Mouse (Mus musculus) ES-Bruce4 (cell line): Measurements from ENCODE around the gene Esp6. TPM values are rescaled to one million over a fixed set of nuclear protein-coding genes. Genes with fewer than 3 reads are reported as not detected.
"Not testable (repeated sequence)": the region's sequence is repeated elsewhere in the genome, so short reads cannot be mapped to it uniquely, and the experiment has no call there.

Source experiments
- H3K27ac ChIP-seq: 2 replicates; pipeline ENCODE4 v1.5.1; 2012; ENCODE audit warnings: low read length, inconsistent platforms; ENCODE audit not compliant: insufficient read depth
- H3K27me3 ChIP-seq: 2 replicates; pipeline ENCODE4 v1.6.1; 2012; ENCODE audit warnings: mild to moderate bottlenecking, low read length, inconsistent platforms; ENCODE audit not compliant: control insufficient read depth, poor library complexity, insufficient read depth, severe bottlenecking
- H3K36me3 ChIP-seq: 2 replicates; pipeline ENCODE4 v1.6.1; 2012; ENCODE audit warnings: inconsistent platforms, mild to moderate bottlenecking, low read length, moderate library complexity; ENCODE audit not compliant: control insufficient read depth, poor library complexity, insufficient read depth, severe bottlenecking
- H3K4me1 ChIP-seq: one replicate; pipeline ENCODE4 v1.8.1; 2011; ENCODE audit warnings: low read length; ENCODE audit not compliant: control insufficient read depth, insufficient read depth
- H3K4me3 ChIP-seq: 2 replicates; pipeline ENCODE4 v1.5.1; 2011; ENCODE audit warnings: low read depth, mild to moderate bottlenecking, low read length
- H3K9ac ChIP-seq: 2 replicates; pipeline ENCODE4 v1.6.1; 2012; ENCODE audit warnings: low read depth, mild to moderate bottlenecking, inconsistent platforms; ENCODE audit not compliant: poor library complexity, severe bottlenecking
- H3K9me3 ChIP-seq: replicated peaks from 2 replicates; pipeline ENCODE4 v1.6.1; 2012; ENCODE audit warnings: mild to moderate bottlenecking, low read length, inconsistent platforms; ENCODE audit not compliant: control insufficient read depth, poor library complexity, insufficient read depth, severe bottlenecking
- CTCF ChIP-seq: IDR thresholded peaks from one replicate; pipeline ENCODE4 v1.8.1; 2011; ENCODE audit warnings: low read depth, low read length
- EP300 ChIP-seq: IDR thresholded peaks from 2 replicates; pipeline ENCODE4 v1.6.1; 2011; ENCODE audit warnings: low read depth, low read length; ENCODE audit not compliant: insufficient read depth
- POLR2A ChIP-seq: IDR thresholded peaks from one replicate; pipeline ENCODE4 v1.8.1; 2011; ENCODE audit warnings: low read length; ENCODE audit not compliant: insufficient read depth
- polyA plus RNA-seq: library from polyadenylated mRNA; stranded (reverse); fragments of >200 nt; gene quantifications from 2 replicates; pipeline ENCODE4 v1.2.4, GENCODE M21; 2011; ENCODE audit warnings: low read depth; ENCODE audit not compliant: missing spikeins, insufficient read depth, insufficient read length

The Esp6 gene
- polyA plus RNA-seq = not detected in 2 replicates

DNA sequence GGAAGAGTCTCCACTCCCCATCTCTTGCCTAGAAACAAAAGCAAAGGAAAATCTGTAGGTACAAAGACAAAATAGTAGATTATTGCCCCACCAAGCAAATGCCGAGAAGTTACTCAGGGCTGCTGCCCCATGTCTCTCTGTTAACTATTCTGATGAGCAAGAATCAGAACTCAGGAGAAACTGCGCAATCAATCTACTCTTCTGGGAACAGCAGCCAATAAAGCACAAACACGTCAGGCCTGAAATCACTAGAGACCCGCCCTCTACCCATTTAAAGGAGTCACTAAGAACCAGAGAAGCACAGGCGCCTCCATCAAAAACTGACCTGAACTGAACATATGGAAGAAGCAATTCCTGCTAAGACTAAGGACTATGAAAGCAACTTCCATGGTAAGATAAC is at the start of gene Esp6:
Gene Esp6 (plus strand): TSS at position 301 of the 400 bp plus-strand sequence.
- TF ChIP-seq CTCF (no peak), EP300 (no peak), POLR2A (no peak)
- Histone ChIP-seq H3K36me3 (no peaks in the 10 kb centered on the region), H3K27ac (no peak within 1 kb of the TSS), H3K27me3 (no peaks in the 10 kb centered on the region), H3K4me3 (no peak within 1 kb of the TSS), H3K9me3 (no peaks in the 10 kb centered on the region), H3K9ac (no peak within 1 kb of the TSS), H3K4me1 (no peaks in the 10 kb centered on the region)

DNA sequence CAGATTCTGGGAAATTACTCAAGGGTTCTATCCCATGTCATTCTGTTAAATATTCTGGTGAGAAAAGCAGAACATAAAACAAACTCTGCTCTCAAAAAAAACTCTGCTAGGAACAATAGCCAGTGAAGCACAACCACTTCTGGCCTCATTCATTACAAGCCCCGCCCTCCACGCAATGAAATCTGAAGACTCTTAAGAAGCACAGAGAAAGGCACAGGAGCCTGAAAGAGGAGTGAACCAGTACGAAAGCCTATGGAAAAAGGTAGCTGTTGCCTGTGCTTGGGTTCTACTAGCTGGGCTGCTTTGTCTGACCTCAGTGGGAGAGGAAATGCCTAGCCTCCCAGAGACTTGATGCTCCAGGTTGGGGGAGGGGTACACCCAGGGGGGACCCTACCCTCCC is 41.5 kb upstream of the Esp6 start, which contains the start of gene Esp8:
Gene Esp8 (plus strand): TSS at position 205 of the 400 bp plus-strand sequence.
- no peak within 1 kb of the TSS for H3K4me3 ChIP-seq
- H3K9me3 ChIP-seq = peaks cover 5% of the 10 kb centered on the region

DNA sequence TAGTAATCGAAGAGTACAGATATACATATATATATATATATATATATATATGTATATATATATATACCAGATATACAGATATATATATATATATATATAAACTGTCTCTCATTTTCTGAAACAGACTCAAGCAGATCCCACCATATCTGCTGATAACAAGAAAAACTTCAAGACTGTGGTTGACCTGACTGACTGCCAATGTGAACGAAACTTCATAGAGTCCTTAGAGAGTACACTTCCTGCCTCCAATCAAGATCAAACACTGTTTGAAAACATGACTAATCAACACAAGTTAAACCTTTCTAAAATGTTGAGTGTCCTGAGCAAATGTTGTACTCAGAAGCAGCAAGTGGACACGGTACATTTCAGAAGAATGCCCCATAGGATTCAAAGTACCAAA is 31.5 kb upstream of the Esp6 start:
- Histone ChIP-seq H3K9ac (no peak overlapping the region), H3K27me3 (no peaks in the 10 kb centered on the region), H3K4me1 (no peaks in the 10 kb centered on the region), H3K27ac (no peak overlapping the region), H3K9me3 (no peaks in the 10 kb centered on the region), H3K36me3 (no peaks in the 10 kb centered on the region), H3K4me3 (no peak overlapping the region)
- no peak for TF ChIP-seq POLR2A
- TF ChIP-seq CTCF = no peak
- TF ChIP-seq EP300 = no peak

More for the DNA sequence above, 41.5 kb upstream of the Esp6 start, which contains the start of gene Esp8:
- no peaks in the 10 kb centered on the region; the same call in 1 of the 2 replicates for H3K36me3 ChIP-seq
- H3K27me3 ChIP-seq = no peaks in the 10 kb centered on the region
- no peak within 1 kb of the TSS for H3K9ac ChIP-seq
- no peaks in the 10 kb centered on the region for H3K4me1 ChIP-seq
- no peak for TF ChIP-seq CTCF
- TF ChIP-seq EP300 = no peak
- no peak for TF ChIP-seq POLR2A
- peak within 1 kb of the TSS; percentile 25; the same call in 1 of the 2 replicates for H3K27ac ChIP-seq

DNA sequence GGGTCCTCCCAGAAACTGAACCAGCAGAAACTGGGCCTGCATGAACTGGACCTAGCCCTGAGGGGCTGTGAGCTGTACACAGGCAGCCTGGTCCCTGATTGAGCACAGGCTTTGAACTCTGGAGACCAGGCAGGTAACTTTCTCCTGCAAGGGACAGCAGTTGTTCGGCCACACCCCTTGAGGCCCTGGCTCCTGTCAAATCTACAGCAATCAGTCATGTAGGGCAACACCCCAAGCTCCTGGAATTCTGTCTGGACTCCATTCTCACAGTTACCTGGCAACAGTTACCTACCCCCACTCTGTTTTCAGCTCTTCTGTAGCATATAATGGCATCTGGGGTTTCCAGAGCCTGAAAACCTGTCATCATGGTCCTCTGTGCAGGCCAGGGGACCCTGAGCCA is 30.2 kb upstream of the Esp6 start:
- Histone ChIP-seq H3K4me1 (no peaks in the 10 kb centered on the region), H3K27me3 (no peaks in the 10 kb centered on the region), H3K9ac (no peak overlapping the region), H3K27ac (no peak overlapping the region), H3K4me3 (no peak overlapping the region), H3K36me3 (no peaks in the 10 kb centered on the region), H3K9me3 (no peaks in the 10 kb centered on the region)
- TF ChIP-seq POLR2A (no peak), CTCF (no peak)

DNA sequence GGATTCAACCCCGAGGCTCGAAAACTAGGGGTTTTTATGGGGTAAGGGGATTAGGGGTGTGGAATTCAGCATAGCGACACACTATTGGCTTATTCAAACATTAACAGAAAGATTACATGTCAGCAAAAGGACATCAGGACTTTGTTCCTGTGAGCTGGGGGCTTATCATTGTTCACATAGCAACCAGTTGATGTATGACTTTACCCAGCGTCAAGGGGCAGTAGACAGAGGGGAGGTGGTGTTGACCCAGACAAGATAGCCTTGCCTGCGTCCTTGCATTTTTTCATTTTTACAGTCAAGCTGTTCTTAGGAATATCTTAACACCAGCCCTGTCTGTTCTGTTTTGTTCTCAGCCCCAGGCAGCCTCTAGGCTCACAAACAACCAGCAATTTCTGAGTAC is 14.3 kb upstream of the Esp6 start:
- not testable (repeated sequence) for H3K9me3 ChIP-seq, H3K27me3 ChIP-seq, H3K4me3 ChIP-seq, H3K4me1 ChIP-seq, H3K9ac ChIP-seq, H3K27ac ChIP-seq, H3K36me3 ChIP-seq

DNA sequence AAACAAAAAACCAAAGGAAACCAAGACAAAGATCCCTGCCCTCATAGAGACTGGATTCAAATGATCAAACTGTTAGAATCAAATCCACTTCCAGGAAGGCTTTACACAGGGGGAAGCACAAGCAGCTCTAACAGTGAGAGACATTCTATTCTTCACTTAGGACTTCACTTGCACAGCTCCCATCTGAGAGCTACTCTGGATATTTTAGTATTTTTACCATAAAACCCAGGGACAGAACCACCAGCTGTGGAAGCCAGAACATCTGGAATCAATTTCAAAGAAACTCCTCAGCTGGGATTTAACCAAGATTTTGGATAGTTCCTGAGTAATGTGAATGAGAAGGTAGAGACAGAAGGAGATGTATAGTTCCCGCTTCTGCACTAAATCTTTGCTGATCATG is 7.8 kb upstream of the Esp6 start:
- TF ChIP-seq CTCF (no peak), EP300 (no peak), POLR2A (no peak)
- no peak overlapping the region for H3K4me3 ChIP-seq
- H3K9ac ChIP-seq = no peak overlapping the region
- no peaks in the 10 kb centered on the region for H3K27me3 ChIP-seq
- H3K27ac ChIP-seq = no peak overlapping the region
- H3K36me3 ChIP-seq = no peaks in the 10 kb centered on the region
- no peaks in the 10 kb centered on the region for H3K9me3 ChIP-seq
- no peaks in the 10 kb centered on the region for H3K4me1 ChIP-seq
